ENCODE assay signal across 25 mouse cellular contexts in genomic region chr15:69617998-69618397, GRCm38 (mm10).
DNase-seq lines count a peak whose midpoint lies in the region; ATAC-seq lines count a peak whose summit lies in the region.
"Had no signal": no experiment of that assay in that cellular context is flagged by ENCODE, and none has a peak within 500 bp of the region (broad histone marks: within the 10 kb centered on the region; RNA-seq: fewer than 3 reads in every experiment).

No protein-coding gene starts in this region.

- H3K27me3 ChIP-seq in midbrain, embryonic 15.5 days (replicated peaks), result no peaks in the 10 kb centered on the region
- H3K27me3 ChIP-seq: CH12.LX; embryonic facial prominence, embryonic 12.5 days; forebrain, embryonic 13.5 days; forebrain, embryonic 15.5 days; Patski had no signal

- DNase-seq in adrenal gland, postnatal 14 days, result no peak
- DNase-seq: adrenal gland, adult 8-10 months; adrenal gland, postnatal 25 days; B cell, adult 2 months; cerebellum, adult 11 months; cerebellum, adult 18-20 months; cerebellum, adult 8-10 months; cerebellum, adult 9-11 months; cerebellum, postnatal 14 days; cerebellum, postnatal 36 days; forebrain, postnatal 0 days had no signal

- no peaks in the 10 kb centered on the region for H3K36me3 ChIP-seq in midbrain, embryonic 15.5 days (replicated peaks)
- H3K36me3 ChIP-seq: embryonic facial prominence, embryonic 10.5 days; embryonic facial prominence, embryonic 12.5 days; forebrain, embryonic 15.5 days; G1E had no signal

- H3K4me2 ChIP-seq in midbrain, embryonic 15.5 days, result no peak overlapping the region
- H3K4me2 ChIP-seq: embryonic facial prominence, embryonic 12.5 days; forebrain, embryonic 13.5 days; forebrain, embryonic 15.5 days had no signal

- no peaks in the 10 kb centered on the region for H3K9me3 ChIP-seq in midbrain, embryonic 15.5 days
- H3K9me3 ChIP-seq: embryonic facial prominence, embryonic 10.5 days; embryonic facial prominence, embryonic 12.5 days; forebrain, embryonic 13.5 days; forebrain, embryonic 15.5 days had no signal

- H3K27ac ChIP-seq in midbrain, embryonic 15.5 days, result no peak overlapping the region
- H3K27ac ChIP-seq: embryonic facial prominence, embryonic 10.5 days; embryonic facial prominence, embryonic 12.5 days; forebrain, embryonic 13.5 days; forebrain, embryonic 15.5 days had no signal

- no peaks in the 10 kb centered on the region for H3K4me1 ChIP-seq in midbrain, embryonic 15.5 days
- H3K4me1 ChIP-seq: embryonic facial prominence, embryonic 12.5 days; forebrain, embryonic 13.5 days; forebrain, embryonic 15.5 days had no signal

- H3K4me3 ChIP-seq in midbrain, embryonic 15.5 days, result no peak overlapping the region
- H3K4me3 ChIP-seq: embryonic facial prominence, embryonic 10.5 days; embryonic facial prominence, embryonic 12.5 days; forebrain, embryonic 13.5 days; forebrain, embryonic 15.5 days had no signal

- WGBS in midbrain, embryonic 15.5 days, result 85% methylated on average over 2 of the region's 2 CpGs

- ATAC-seq in common myeloid progenitor, adult 5-6 weeks (replicated peaks; ENCODE audit: low read depth, poor library complexity, severe bottlenecking), result peak; percentile 53; the same call in 1 of the 2 replicates
- ATAC-seq in hematopoietic stem cell, adult 5-6 weeks (replicated peaks in 1 of 2; ENCODE audit: insufficient read depth in 1 of 2, low FRiP score in 2 of 2, low TSS enrichment in 1 of 2, low read depth in 1 of 2, poor library complexity in 2 of 2, severe bottlenecking in 2 of 2), result peak; percentile 29 to 48; a peak in 1 of 4 replicates
- ATAC-seq in megakaryocyte progenitor cell, adult 5-6 weeks (replicated peaks; ENCODE audit: poor library complexity), result 0 out of 2 replicates have a peak, but pooled peaks have one; percentile 34
- ATAC-seq in inflammation-experienced regulatory T-cells, adult 6 months, result no peak
- ATAC-seq in midbrain, embryonic 15.5 days (replicated peaks), result no peak
- ATAC-seq: activated CD4-positive, CD25-positive, alpha-beta regulatory T cell, adult 4 months; CD4-positive, CD25-positive, alpha-beta regulatory T cell, adult 4 months; forebrain, embryonic 13.5 days; forebrain, embryonic 15.5 days; forebrain, postnatal 0 days; Patski had no signal

- no peak overlapping the region for H3K9ac ChIP-seq in midbrain, embryonic 15.5 days
- H3K9ac ChIP-seq: embryonic facial prominence, embryonic 12.5 days; forebrain, embryonic 13.5 days; forebrain, embryonic 15.5 days; forebrain, postnatal 0 days had no signal

Comparison
In these comparisons a context has a peak if more than half of its experiments do, and no peak if none do; other contexts are left out.
1. ATAC-seq: peak in common myeloid progenitor, adult 5-6 weeks (single experiment), hematopoietic stem cell, adult 5-6 weeks (2 of 2) and megakaryocyte progenitor cell, adult 5-6 weeks (single experiment); none in inflammation-experienced regulatory T-cells, adult 6 months (single experiment) and midbrain, embryonic 15.5 days (single experiment).